Mouse (Mus musculus): Measurements from ENCODE around the gene Rnf103. TPM values are rescaled to one million over a fixed set of nuclear protein-coding genes. Genes with fewer than 3 reads are reported as not detected.

Gene Rnf103
- 10 to 100 TPM; 40.6 to 44.7 TPM for total RNA-seq (2023)

DNA sequence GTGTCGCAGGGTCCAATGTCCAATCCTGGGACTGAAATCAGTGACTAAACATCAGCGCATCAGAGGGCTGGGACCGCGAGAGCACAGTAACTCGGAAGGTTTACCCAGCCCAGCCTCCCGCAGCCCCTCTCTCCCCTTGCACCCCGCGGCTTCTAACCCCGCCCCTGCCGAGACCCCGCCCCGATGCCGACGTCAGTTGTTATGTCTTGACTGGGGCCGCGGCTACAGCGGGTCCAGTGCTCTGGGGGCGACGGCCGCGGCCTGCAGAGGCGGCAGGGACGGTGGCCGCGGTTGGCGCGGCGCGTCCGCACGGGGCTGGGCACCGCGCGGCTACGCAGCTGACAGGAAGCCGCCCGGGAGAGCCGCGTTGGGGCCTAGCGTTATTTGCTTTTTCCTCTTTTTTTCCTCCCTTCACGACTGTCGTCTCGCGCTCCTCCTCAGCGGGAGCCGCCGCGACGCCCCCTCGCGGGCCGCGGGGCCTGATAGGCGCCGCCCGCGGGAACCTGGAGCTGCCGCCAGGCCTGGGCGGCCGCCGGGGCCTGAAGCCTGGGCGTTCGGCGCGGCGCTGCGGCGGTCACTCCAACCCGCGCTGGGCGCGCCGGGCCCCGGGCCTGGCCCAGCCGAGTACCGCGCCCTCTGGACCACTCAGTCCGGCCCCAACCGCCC lies at the start of gene Rnf103:
Gene Rnf103 (plus strand): TSS at position 220 of the 666 bp plus-strand sequence.

DNA sequence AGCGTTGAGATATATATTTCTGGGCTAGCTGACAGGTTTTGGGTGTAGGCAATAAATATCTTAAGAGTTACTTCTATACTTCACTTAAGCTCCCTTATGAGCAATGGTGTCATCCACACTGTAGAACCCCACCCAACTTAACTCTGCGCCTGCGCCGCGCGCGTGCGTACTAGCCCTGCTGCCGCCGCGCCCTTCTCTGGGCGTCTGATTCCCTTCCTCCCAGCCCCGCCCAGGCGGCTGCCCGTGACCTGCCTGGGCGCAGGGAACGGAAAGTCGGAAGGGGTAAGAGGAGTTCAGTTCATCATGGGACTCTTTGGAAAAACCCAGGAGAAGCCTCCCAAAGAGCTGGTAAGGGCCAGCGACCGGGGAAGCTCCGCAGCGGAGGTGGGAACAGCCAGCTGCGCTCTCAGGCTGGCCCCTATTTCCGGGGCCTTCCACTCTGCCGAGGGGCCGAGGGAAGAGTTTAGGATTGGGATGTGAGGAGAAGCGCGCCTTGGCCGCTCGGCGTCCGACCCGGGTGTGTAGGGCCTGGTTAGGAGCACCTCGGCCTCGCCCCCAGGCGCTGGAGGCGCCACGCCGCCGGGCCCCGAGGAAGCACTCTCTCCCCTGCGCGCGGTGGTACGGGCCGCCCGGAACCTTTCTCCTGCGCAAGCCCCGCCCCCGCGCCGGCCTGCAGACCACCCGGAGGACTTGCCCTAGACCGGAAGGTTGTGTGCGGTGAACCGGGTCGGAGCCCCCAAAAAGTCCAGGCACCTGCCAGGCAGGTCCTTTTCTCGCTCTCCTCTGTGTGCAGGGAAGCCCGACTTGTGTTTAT lies 50.2 kb downstream of the Rnf103 start, which contains the start of gene Chmp3:
Gene Chmp3 (plus strand): TSS at position 112 of the 814 bp plus-strand sequence.

Other genes with a start within 250 kb of the Rnf103 start
- gene Krcc1, start 222.2 kb upstream of the Rnf103 start, total RNA-seq (2023) = 10 to 100 TPM; 40.6 to 41.1 TPM
- under 1 TPM; 0.67 to 0.95 TPM for gene Smyd1, start 171.7 kb upstream of the Rnf103 start, total RNA-seq (2023)
- gene Cd8b1, start 171.1 kb upstream of the Rnf103 start, total RNA-seq (2023) = 100 to 1,000 TPM; 303 to 355 TPM
- 100 to 1,000 TPM; 323 to 392 TPM for gene Cd8a, start 120.5 kb upstream of the Rnf103 start, total RNA-seq (2023)
- 10 to 100 TPM; 74.4 to 80.7 TPM for gene Rmnd5a, start 53.3 kb upstream of the Rnf103 start, total RNA-seq (2023)
- 10 to 100 TPM; 51.9 to 63.6 TPM for gene Chmp3, start 49.9 kb downstream of the Rnf103 start, total RNA-seq (2023)
- gene Kdm3a, start 139.1 kb downstream of the Rnf103 start, total RNA-seq (2023) = 100 to 1,000 TPM; 128 to 132 TPM
- gene Reep1, start 213.7 kb downstream of the Rnf103 start, total RNA-seq (2023) = under 1 TPM; 0.20 to 0.27 TPM

Measured in T-cell, adult 66 days (primary cell).